Mouse (Mus musculus) kidney, embryonic 16.5 days (tissue): ENCODE data around the gene Phf5a. TPM values are rescaled to one million over a fixed set of nuclear protein-coding genes. Genes with fewer than 3 reads are reported as not detected.
"Not testable (repeated sequence)": the region's sequence is repeated elsewhere in the genome, so short reads cannot be mapped to it uniquely, and the experiment has no call there.

Experiments
- ATAC-seq: fragments of 200-750 bp; cut with Nextera tagmentation; 2 replicates; pipeline ENCODE4 v1.8.0; 2017; ENCODE audit warnings: moderate TSS enrichment; ENCODE audit not compliant: low FRiP score, low TSS enrichment
- H3K27ac ChIP-seq: fragments of 300-500 bp; sonication (generic); 2 replicates; pipeline ENCODE4 v1.5.1; 2014; ENCODE audit warnings: low read length
- H3K27me3 ChIP-seq: fragments of 300-500 bp; sonication (generic); 2 replicates; pipeline ENCODE4 v1.6.1; 2014; ENCODE audit warnings: low read length, control low read depth, mixed read lengths; ENCODE audit not compliant: insufficient read depth
- H3K36me3 ChIP-seq: fragments of 300-500 bp; sonication (generic); 2 replicates; pipeline ENCODE4 v1.6.1; 2014; ENCODE audit warnings: low read length, control low read depth, mixed read lengths; ENCODE audit not compliant: insufficient read depth
- H3K4me1 ChIP-seq: fragments of 300-500 bp; sonication (generic); 2 replicates; pipeline ENCODE4 v1.6.1; 2014; ENCODE audit warnings: low read length, control low read depth, mixed read lengths; ENCODE audit not compliant: insufficient read depth
- H3K4me2 ChIP-seq: fragments of 300-500 bp; sonication (generic); replicated peaks from 2 replicates; pipeline ENCODE4 v1.6.1; 2014; ENCODE audit warnings: low read depth, low read length
- H3K4me3 ChIP-seq: fragments of 300-500 bp; sonication (generic); 2 replicates; pipeline ENCODE4 v1.5.1; 2014; ENCODE audit warnings: mild to moderate bottlenecking, low read length
- H3K9ac ChIP-seq: fragments of 300-500 bp; sonication (generic); replicated peaks from 2 replicates; pipeline ENCODE4 v1.6.1; 2014; ENCODE audit warnings: low read length
- H3K9me3 ChIP-seq: fragments of 300-500 bp; sonication (generic); 2 replicates; pipeline ENCODE4 v1.6.1; 2016; ENCODE audit warnings: low read length, control low read depth
- WGBS: fragments of 180-500 bp; shearing (Covaris S2); extraction: QIAGEN DNeasy Blood & Tissue Kit; methylation state at CpG from one replicate; pipeline ENCODE4 v1.1.7; 2014; 5-methylcytosine and 5-hydroxymethylcytosine counted together
- polyA plus RNA-seq: library from polyadenylated mRNA; unstranded; fragments of >200 nt; fragmentation: Nextera tagmentation; extraction: Ambion mirVana; gene quantifications from 2 replicates; pipeline ENCODE4 v1.2.1, GENCODE M21; 2015

Phf5a gene
- polyA plus RNA-seq, 1 experiment from 2014 or later, result 172 TPM

GRCm38 (mm10) chr15:81908767-81909166 lies 37.1 kb upstream of the Phf5a start:
- 90% methylated on average over 4 of the region's 4 CpGs for WGBS
- peaks cover 83% of the 10 kb centered on the region for H3K36me3 ChIP-seq
- H3K4me2 ChIP-seq, H3K4me1 ChIP-seq, H3K9me3 ChIP-seq, H3K4me3 ChIP-seq, H3K9ac ChIP-seq, H3K27ac ChIP-seq, H3K27me3 ChIP-seq, ATAC-seq: not testable (repeated sequence)

- 90% methylated on average over 8 of the region's 8 CpGs for WGBS
- Histone ChIP-seq H3K27ac (no peak overlapping the region), H3K4me3 (no peak overlapping the region), H3K9ac (no peak overlapping the region), H3K4me1 (0 out of 2 replicates have a peak, but pooled peaks cover 4% of the 10 kb centered on the region), H3K36me3 (peaks cover 83% of the 10 kb centered on the region), H3K9me3 (no peaks in the 10 kb centered on the region), H3K27me3 (no peaks in the 10 kb centered on the region), H3K4me2 (no peak overlapping the region)
- no peak for ATAC-seq
Measured at GRCm38 (mm10) chr15:81907953-81908352, 36.2 kb upstream of the Phf5a start.

- no peak overlapping the region for H3K4me2 ChIP-seq
- 34% methylated on average over 2 of the region's 2 CpGs for WGBS
- H3K4me3 ChIP-seq, result no peak overlapping the region
- 0 out of 2 replicates have a peak, but pooled peaks have one; percentile 12 for ATAC-seq
- H3K27ac ChIP-seq, result no peak overlapping the region
- H3K9me3 ChIP-seq, result no peaks in the 10 kb centered on the region
- H3K9ac ChIP-seq, result no peak overlapping the region
- no peaks in the 10 kb centered on the region for H3K4me1 ChIP-seq
- no peaks in the 10 kb centered on the region for H3K27me3 ChIP-seq
- H3K36me3 ChIP-seq, result peaks cover 78% of the 10 kb centered on the region
Measured at GRCm38 (mm10) chr15:81904939-81905338, 33.2 kb upstream of the Phf5a start.

- Histone ChIP-seq H3K9me3 (no peaks in the 10 kb centered on the region), H3K4me2 (no peak overlapping the region), H3K9ac (no peak overlapping the region), H3K27ac (peak overlapping the region; percentile 60), H3K4me1 (no peaks in the 10 kb centered on the region), H3K36me3 (peaks cover 66% of the 10 kb centered on the region), H3K27me3 (no peaks in the 10 kb centered on the region), H3K4me3 (no peak overlapping the region)
- 84% methylated on average over 2 of the region's 2 CpGs for WGBS
- ATAC-seq, result no peak
Measured at GRCm38 (mm10) chr15:81898751-81899150, 27.0 kb upstream of the Phf5a start.

GRCm38 (mm10) chr15:81897607-81898285 lies 26.0 kb upstream of the Phf5a start:
- Histone ChIP-seq H3K9me3 (no peaks in the 10 kb centered on the region), H3K27ac (peak overlapping the region; percentile 60), H3K36me3 (peaks cover 58% of the 10 kb centered on the region), H3K9ac (no peak overlapping the region), H3K4me2 (no peak overlapping the region), H3K27me3 (no peaks in the 10 kb centered on the region), H3K4me3 (no peak overlapping the region), H3K4me1 (no peaks in the 10 kb centered on the region)
- WGBS, result 85% methylated on average over 5 of the region's 5 CpGs
- peak; percentile 75; the same call in 1 of the 2 replicates for ATAC-seq

DNA sequence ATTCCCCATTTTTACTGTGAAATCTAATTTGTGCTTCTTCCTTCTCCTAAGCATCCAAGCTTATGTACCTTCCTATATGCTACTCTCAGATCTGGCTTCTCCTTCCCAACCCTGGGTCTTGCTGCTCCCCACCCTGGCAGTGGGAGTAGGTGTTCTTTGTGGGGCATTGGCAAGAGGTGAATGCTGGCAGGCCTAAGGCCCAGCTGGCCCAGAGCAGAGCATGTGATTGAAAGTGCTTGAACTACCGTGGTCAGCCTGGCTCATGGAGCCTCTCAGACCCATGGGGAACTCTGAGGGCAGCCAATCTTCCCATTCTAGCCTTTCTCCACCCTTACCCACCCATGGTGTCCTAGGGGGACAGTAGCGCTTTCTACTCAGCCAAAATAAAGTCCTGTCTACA lies 24.7 kb upstream of the Phf5a start:
- Histone ChIP-seq H3K9ac (no peak overlapping the region), H3K4me2 (no peak overlapping the region), H3K27me3 (no peaks in the 10 kb centered on the region), H3K4me1 (no peaks in the 10 kb centered on the region), H3K36me3 (peaks cover 59% of the 10 kb centered on the region), H3K9me3 (no peaks in the 10 kb centered on the region), H3K27ac (peak overlapping the region; percentile 22; the same call in 1 of the 2 replicates), H3K4me3 (no peak overlapping the region)
- no peak for ATAC-seq
- WGBS, result 92% methylated on average over 2 of the region's 2 CpGs

DNA sequence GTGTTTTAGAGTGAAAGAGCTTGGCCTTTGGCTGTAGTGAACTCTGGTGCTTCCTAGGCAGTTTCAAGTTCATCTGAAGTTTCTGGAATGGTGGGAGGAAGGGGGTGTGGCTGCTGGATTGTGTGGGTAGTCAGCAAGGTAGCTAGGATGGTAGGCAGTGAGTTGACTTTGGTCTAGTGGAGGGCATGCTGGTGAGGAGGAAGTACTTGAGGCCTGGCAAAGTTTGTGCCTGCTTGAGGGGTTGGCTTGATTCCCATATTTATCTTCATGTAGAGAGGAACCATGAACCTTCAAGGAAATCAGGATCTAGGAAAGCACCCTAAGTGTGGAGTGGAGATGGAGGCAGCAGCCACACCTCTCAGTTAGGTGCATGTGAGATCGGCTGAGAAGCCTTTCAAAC lies 22.3 kb upstream of the Phf5a start:
- Histone ChIP-seq H3K9me3 (no peaks in the 10 kb centered on the region), H3K36me3 (peaks cover 58% of the 10 kb centered on the region), H3K9ac (no peak overlapping the region), H3K4me2 (no peak overlapping the region), H3K27me3 (no peaks in the 10 kb centered on the region), H3K4me1 (no peaks in the 10 kb centered on the region), H3K27ac (no peak overlapping the region), H3K4me3 (no peak overlapping the region)
- 95% methylated on average over 1 of the region's 1 CpGs for WGBS
- ATAC-seq, result no peak

GRCm38 (mm10) chr15:81891822-81892580 lies 20.3 kb upstream of the Phf5a start:
- no peak for ATAC-seq
- no peak overlapping the region for H3K27ac ChIP-seq
- H3K4me3 ChIP-seq, result no peak overlapping the region
- H3K36me3 ChIP-seq, result peaks cover 53% of the 10 kb centered on the region
- H3K9me3 ChIP-seq, result no peaks in the 10 kb centered on the region
- no peak overlapping the region for H3K9ac ChIP-seq
- no peaks in the 10 kb centered on the region for H3K27me3 ChIP-seq
- no peak overlapping the region for H3K4me2 ChIP-seq
- H3K4me1 ChIP-seq, result peaks cover 3% of the 10 kb centered on the region; the same call in 1 of the 2 replicates
- 89% methylated on average over 8 of the region's 8 CpGs for WGBS

DNA sequence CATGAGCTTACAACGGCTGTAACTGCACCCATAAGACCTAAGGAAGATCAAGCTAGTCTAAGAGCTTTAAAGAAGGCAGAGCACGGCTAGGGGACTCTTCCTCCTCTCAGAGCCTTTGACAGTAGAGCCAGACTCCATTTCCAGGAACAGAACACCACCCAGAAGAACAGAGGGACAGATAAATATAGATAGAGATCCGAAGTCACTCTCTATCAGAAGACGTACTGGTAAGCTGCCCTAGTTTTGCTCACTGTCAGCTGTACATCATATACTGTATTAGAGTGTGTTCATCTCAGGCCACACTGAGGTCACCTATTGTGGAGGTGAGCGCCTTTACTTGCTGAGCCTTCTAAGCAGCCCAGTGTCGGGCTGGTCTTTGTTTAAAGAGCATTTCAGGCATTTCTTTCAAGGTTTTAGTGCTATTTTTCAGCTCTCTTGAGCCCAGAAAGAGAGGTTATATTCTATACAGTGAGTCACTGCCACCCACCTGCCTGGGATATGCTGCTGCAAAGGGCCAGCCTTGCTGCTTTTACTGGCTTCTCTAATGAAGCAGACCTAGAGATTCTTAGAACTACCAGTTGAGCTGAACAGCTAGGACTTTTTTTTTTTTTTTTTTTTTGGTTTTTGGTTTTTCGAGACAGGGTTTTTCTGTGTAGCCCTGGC lies 19.6 kb upstream of the Phf5a start:
- no peak overlapping the region for H3K9ac ChIP-seq
- no peaks in the 10 kb centered on the region for H3K27me3 ChIP-seq
- no peak overlapping the region for H3K4me2 ChIP-seq
- peaks cover 10% of the 10 kb centered on the region for H3K4me1 ChIP-seq
- WGBS, result 93% methylated on average over 7 of the region's 7 CpGs
- ATAC-seq, result no peak
- no peak overlapping the region for H3K27ac ChIP-seq
- H3K9me3 ChIP-seq, result no peaks in the 10 kb centered on the region
- no peak overlapping the region for H3K4me3 ChIP-seq
- peaks cover 54% of the 10 kb centered on the region for H3K36me3 ChIP-seq
